Mouse (Mus musculus) adrenal gland, postnatal 14 days (tissue): ENCODE results near the gene Mapkapk2. TPM values are rescaled to one million over a fixed set of nuclear protein-coding genes. Genes with fewer than 3 reads are reported as not detected.
"Not testable (repeated sequence)": the region's sequence is repeated elsewhere in the genome, so short reads cannot be mapped to it uniquely, and the experiment has no call there.

Experiments
- DNase-seq: peaks from one replicate; pipeline ENCODE4 v3.0.0; 2021; ENCODE audit warnings: mixed read lengths
- total RNA-seq: library from RNA; stranded (reverse); gene quantifications from 2 replicates; pipeline ENCODE4 v1.2.3, GENCODE M21; 2021

Gene Mapkapk2
- total RNA-seq, 1 experiment from 2014 or later = 180 TPM

DNA sequence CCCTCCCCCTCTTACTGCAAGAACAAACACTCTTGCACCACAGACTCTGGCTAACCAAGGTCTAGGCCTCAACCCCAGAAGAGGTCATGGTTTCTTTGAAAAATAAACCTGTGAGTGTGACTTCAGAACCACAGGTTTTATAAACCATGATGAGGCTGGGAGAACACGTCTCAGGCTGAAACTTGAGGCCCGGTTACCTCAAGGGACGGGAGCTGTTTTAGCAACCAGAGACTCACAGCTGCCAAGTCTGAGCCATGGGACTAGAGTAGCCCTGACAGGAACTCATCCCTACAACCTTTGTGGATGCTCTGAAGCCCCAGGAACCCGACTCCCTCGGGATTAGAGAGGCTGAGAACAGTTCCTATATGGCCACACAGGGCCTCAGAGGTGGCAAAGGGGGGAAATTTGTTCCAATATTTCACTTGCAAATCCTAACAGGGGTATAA, 48.2 kb downstream of the Mapkapk2 start:
- DNase-seq = no peak

DNA sequence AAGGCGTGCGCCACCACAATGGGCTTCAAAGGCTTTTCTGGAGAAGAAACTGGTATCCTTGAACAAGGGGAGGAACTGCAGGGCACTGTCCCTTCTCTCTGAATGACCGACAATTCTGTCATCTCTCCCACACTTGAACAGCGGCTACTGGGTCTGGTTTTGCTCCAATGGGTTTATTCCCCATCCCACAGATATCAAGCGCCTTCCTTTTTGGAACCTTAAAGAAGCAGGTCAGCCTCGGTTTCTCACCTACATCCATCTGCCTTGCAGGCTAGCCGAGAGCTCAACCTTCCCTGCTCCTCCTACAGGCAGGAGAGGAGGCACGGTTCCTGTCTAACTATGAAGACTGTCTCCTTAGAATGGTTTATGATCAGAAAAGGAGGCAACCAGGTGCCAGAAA, 48.7 kb downstream of the Mapkapk2 start:
- no peak for DNase-seq

GRCm38 (mm10) chr1:131048121-131048863, 49.3 kb downstream of the Mapkapk2 start:
- no peak for DNase-seq

GRCm38 (mm10) chr1:131046607-131047006, 51.0 kb downstream of the Mapkapk2 start:
- no peak for DNase-seq

- no peak for DNase-seq
Measured at GRCm38 (mm10) chr1:131045723-131046355, 51.8 kb downstream of the Mapkapk2 start.

DNA sequence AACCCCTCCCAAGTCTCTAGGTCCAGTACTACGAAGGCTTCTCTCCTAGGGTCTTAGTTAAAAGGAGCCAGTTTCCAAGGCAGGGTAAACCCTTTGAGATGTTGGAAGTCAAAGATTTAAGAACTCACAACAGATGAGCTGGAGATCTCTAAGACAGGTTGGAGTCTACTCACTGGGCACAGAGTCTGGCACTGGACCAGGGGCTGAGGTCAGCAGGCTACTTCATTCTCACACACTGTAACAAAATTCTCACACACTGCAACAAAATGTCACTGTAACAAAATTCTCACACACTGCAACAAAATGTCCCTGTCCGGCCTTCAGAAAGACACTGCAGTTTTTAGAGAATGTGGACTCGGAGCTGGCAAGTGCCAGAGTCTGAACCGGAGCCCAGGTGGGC, 54.0 kb downstream of the Mapkapk2 start:
- no peak for DNase-seq

- no peak for DNase-seq
Measured at GRCm38 (mm10) chr1:131042721-131043120, 54.9 kb downstream of the Mapkapk2 start.

DNA sequence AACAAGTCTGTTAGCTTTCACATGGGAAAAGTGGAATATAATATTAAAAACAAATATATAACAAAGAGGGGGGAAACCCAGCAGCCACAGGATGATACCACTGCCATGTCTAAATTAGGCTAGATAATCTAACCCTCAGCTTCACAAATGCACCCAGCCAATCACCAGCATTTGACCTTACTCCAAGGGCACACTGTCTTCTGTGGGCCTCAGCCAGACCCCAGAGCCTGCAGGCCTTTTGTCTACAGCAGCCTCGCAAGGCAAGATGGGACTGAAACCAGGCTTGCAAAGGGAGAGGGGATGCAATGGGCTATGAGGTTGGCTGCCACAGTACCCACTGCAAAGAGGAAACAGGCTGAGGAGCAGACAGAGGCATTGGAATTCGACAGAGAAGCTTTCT, 55.4 kb downstream of the Mapkapk2 start:
- no peak for DNase-seq

GRCm38 (mm10) chr1:131039479-131039878, 58.1 kb downstream of the Mapkapk2 start:
- no peak for DNase-seq

- no peak for DNase-seq
Measured at GRCm38 (mm10) chr1:131038415-131039017, 59.1 kb downstream of the Mapkapk2 start.

DNA sequence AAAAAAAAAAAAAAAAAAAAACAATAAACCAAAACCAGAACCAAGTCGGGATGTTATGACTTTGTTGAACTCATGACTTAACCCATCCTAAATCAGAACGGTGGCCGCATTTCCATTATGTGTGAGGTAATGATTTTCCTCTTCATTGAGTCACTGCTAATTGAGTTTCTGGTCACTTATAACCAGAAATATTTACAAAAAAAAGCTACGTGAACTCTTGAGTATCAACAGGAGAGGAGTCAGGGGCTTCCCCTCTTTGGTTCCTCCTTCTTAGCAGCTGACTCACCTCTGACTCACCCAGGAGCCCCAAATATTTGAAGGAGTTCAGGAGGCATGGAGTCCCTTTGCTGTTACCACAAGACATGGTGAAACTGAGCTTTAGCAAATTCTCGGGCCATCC, 59.6 kb downstream of the Mapkapk2 start:
- no peak for DNase-seq

DNA sequence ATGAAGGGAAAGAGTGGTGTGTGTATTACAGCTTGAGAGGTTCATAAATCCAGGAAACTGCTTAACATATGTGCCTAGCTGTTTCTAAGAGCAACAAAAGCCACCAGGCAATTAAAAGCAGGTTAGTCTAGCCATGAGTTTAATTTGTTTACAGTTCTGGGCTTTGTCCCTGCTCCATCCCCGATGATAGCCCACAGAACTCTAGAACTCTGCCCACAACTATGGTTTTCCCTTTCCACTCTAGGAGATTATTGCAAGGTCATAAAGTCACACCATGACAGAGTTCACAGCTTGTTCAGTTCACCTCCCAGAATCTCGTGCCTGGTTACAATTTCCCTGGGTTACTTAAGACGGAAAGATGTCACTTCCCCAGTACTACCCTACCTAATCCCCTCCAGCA, 66.4 kb downstream of the Mapkapk2 start:
- DNase-seq = no peak

DNA sequence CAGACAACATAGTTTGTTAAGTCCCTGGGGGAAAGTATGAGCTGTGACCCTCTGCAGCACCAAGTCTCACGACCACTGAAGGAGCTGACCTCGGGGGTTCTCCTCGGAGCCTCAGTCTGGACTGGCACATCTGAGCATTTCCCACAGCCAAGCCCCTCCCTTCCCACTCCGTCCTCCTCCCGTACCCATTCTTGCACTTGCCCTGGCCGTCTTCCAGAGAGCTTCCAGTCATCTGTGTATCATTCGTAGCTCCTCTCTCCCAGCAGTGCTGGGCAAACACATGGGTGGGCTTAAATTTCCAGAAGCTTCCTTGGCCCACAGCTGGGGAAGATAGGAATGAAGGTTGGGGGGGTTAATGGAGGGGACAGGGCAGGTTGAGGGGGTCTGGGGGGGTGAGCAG, 67.4 kb downstream of the Mapkapk2 start:
- peak; percentile 45 for DNase-seq

DNA sequence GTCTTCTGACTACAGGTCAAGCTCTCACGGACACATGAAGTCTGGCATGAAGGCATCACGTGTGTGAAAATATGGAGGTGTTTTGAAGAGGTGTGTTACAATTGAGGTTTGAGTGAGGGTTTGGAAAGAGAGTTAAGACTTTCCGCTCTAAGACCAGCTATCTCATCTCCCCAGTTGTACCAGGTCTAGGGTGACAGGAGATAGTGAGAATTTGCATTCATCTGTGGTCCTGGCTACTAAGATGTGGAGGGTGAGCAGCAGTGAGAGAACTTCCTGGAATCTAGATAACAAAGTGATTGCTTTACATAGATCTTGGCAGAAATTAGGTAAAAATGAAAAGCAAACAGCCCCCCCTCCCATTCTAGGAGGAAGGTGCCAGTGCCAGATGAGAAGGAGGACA, 68.4 kb downstream of the Mapkapk2 start:
- DNase-seq = no peak

GRCm38 (mm10) chr1:131025843-131026190, 71.8 kb downstream of the Mapkapk2 start:
- no peak for DNase-seq

- no peak for DNase-seq
Measured at GRCm38 (mm10) chr1:131024900-131025842, 72.5 kb downstream of the Mapkapk2 start.

DNA sequence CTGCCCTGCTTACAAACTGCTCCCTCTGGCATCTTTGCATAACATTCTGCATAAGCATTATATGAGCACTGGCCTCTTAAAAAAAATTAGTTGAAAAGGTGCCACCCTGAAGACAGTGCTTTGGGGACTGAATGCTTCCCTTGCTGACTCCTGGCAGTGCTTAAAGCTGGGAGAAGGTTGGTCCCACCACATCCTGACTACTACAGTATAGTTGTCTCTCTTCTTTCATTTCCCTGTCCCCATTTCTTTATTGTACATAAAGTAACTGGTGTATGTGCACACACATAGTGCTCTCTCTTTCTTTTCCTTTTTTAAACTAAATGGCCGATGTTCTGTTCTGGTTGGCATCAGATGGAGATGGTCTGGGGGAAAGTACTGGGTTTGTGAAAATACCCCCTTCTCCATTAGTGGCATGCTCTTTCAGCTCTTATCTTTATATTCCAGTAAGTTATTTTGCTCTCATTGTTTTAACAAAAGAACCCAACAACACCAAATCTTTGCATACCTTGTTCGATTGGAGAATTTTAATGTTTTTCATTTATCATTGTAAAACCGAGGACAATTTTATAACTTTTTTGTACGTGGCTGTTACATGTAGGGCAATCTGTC, 74.3 kb downstream of the Mapkapk2 start:
- DNase-seq = not testable (repeated sequence)

DNA sequence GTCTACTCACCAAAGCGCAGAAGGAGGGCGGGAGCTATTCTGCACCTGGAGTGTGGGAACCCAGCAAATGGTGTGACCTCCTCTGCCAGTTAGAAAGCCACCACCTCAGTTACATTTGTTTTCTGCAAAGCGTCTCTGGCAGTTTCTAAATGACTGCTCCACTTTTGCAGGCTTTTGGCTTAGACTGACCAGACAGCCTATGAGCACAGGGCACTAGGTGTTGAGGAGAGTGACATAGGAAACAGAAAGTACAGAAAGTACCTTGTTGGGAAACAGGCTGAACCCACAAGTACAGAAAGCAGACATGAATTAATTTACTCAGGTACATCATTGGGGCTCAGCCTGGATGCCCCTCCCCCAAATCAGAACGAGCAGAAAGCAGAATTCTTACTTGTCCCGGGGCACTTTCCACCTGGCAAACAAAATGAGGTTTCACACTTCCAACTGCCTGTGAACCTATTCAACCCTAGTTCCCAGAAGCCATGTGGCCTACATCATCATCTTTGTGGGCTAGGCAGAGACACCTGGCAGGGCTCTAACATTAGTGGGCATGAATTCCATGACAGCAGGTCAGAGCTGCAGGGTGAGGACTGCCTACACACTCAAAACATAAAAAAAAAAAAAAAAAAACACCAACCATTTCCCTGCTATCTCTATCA, 74.9 kb downstream of the Mapkapk2 start:
- DNase-seq = no peak

- DNase-seq = no peak
Measured at GRCm38 (mm10) chr1:131021900-131022590, 75.6 kb downstream of the Mapkapk2 start.

DNA sequence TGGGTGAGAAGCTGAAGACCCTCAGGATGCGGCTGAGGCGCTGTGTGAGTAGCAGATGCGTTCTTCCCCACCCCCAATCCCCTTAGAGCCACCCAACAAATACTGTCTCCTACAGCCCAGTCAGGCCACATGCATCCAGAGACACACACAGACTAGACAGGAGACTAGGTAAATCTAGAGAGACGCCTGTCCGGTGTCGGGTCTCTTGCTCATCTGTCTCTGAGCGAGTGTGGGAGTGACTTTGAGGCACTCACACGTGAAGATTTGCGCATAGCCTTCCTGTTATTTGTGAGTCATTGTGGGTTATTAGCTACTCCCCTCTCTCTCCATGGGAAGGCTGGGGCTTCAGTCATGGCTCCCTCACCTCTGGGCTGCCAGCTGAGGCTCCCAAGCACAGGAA, 76.2 kb downstream of the Mapkapk2 start:
- no peak for DNase-seq
